Mouse (Mus musculus) spleen, adult 2 months (tissue): Measurements from ENCODE around the gene Spata31d1b.

Source experiments
- CTCF ChIP-seq: fragments of 200-500 bp; IDR thresholded peaks from 2 replicates; pipeline ENCODE4 v1.5.1; 2011; ENCODE audit warnings: mild to moderate bottlenecking, inconsistent platforms; ENCODE audit not compliant: insufficient read depth, insufficient read length, insufficient replicate concordance; ENCODE audit errors: extremely low read depth
- POLR2A ChIP-seq: fragments of 200-500 bp; IDR thresholded peaks from 2 replicates; pipeline ENCODE4 v1.6.1; 2011; ENCODE audit warnings: low read depth, low read length, inconsistent platforms

- TF ChIP-seq CTCF (no peak), POLR2A (no peak)
Measured at GRCm38 (mm10) chr13:59682629-59683028, 29.5 kb upstream of the Spata31d1b start.
